Mouse (Mus musculus): ENCODE data around the gene Map3k9. TPM values are rescaled to one million over a fixed set of nuclear protein-coding genes. Genes with fewer than 3 reads are reported as not detected.

Gene Map3k9
- polyA plus RNA-seq, 1 experiment from 2014 or later = 2.4 TPM

DNA sequence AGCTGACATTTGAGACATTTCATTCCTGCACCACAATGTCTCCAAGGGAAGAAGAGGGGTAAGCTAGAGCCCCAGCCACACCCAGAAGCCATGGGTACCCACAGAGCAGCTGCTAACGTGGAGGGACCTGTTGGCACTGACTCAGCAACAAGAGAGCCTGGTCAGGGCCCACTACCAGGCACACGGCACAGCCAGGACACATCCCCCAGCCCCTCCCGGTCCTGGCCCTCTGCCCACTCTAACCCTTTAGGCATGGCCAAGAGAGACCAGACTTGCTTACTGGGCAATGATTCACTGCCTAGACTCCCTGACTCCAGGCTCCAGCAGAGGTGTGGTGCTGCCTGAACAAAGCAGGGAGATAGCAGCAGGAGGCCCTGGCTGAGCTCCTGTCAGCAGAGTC, 32.1 kb downstream of the Map3k9 start:
- 66% methylated on average over 3 of the region's 3 CpGs for WGBS
- Histone ChIP-seq H3K4me1 (replicated peaks; ENCODE audit: control insufficient read depth, insufficient read depth, low read length) (no peaks in the 10 kb centered on the region; the same call in 1 of the 2 replicates), H3K4me3 (ENCODE audit: low read depth, low read length) (no peak overlapping the region), H3K9me3 (ENCODE audit: control insufficient read depth, low read length) (no peaks in the 10 kb centered on the region), H3K36me3 (ENCODE audit: control insufficient read depth, insufficient read depth, low read length) (no peaks in the 10 kb centered on the region), H3K27me3 (replicated peaks; ENCODE audit: control insufficient read depth, insufficient read depth, low read length) (no peaks in the 10 kb centered on the region), H3K4me2 (ENCODE audit: low read length) (no peak overlapping the region), H3K9ac (ENCODE audit: low read length) (no peak overlapping the region), H3K27ac (ENCODE audit: low read depth) (no peak overlapping the region)
- ATAC-seq (replicated peaks; ENCODE audit: low FRiP score, low TSS enrichment, low read depth) (no peak), DNase-seq (ENCODE audit: low spot score) (no peak)

DNA sequence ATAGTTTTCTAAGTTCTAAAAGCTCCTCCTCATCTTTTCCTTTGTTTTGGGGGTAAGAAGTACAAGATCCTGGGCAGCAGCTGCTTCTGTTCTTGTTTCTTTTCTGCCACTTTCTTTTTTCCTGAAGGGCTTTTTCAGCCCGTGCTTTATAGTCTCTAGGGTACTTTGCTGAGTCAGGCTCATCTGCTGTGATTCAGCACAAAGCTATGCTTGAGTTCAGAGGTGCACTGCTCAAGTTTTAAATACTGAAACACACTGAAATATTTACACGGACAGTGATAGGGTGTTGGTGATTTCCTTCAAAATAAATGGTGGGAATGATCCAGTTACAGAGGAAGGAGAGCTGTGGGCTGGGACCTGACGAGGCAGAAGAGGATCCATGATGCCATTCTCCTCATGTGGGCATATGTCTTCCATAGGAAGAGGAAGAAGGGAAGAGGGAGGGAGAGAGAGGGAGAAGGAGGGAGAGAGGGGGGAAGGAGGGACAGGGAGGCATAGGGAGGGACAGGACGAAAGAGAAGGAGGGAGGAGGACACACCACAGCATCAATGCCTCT, 32.9 kb downstream of the Map3k9 start:
- DNase-seq (ENCODE audit: low spot score) (no peak), ATAC-seq (replicated peaks; ENCODE audit: low FRiP score, low TSS enrichment, low read depth) (no peak)
- no peaks in the 10 kb centered on the region; the same call in 1 of the 2 replicates for H3K4me1 ChIP-seq (replicated peaks; ENCODE audit: control insufficient read depth, insufficient read depth, low read length)
- H3K9ac ChIP-seq (ENCODE audit: low read length) = no peak overlapping the region
- H3K36me3 ChIP-seq (ENCODE audit: control insufficient read depth, insufficient read depth, low read length) = no peaks in the 10 kb centered on the region
- 46% methylated on average over 4 of the region's 4 CpGs for WGBS
- no peak overlapping the region for H3K27ac ChIP-seq (ENCODE audit: low read depth)
- no peaks in the 10 kb centered on the region for H3K27me3 ChIP-seq (replicated peaks; ENCODE audit: control insufficient read depth, insufficient read depth, low read length)
- H3K4me3 ChIP-seq (ENCODE audit: low read depth, low read length) = no peak overlapping the region
- no peak overlapping the region for H3K4me2 ChIP-seq (ENCODE audit: low read length)
- H3K9me3 ChIP-seq (ENCODE audit: control insufficient read depth, low read length) = no peaks in the 10 kb centered on the region

- H3K27ac ChIP-seq (ENCODE audit: low read depth) = no peak overlapping the region
- H3K9me3 ChIP-seq (ENCODE audit: control insufficient read depth, low read length) = no peaks in the 10 kb centered on the region
- H3K36me3 ChIP-seq (ENCODE audit: control insufficient read depth, insufficient read depth, low read length) = no peaks in the 10 kb centered on the region
- ATAC-seq (replicated peaks; ENCODE audit: low FRiP score, low TSS enrichment, low read depth) = no peak
- 71% methylated on average over 9 of the region's 9 CpGs for WGBS
- no peak for DNase-seq (ENCODE audit: low spot score)
- H3K9ac ChIP-seq (ENCODE audit: low read length) = no peak overlapping the region
- H3K4me1 ChIP-seq (replicated peaks; ENCODE audit: control insufficient read depth, insufficient read depth, low read length) = no peaks in the 10 kb centered on the region; the same call in 1 of the 2 replicates
- H3K4me2 ChIP-seq (ENCODE audit: low read length) = no peak overlapping the region
- no peaks in the 10 kb centered on the region for H3K27me3 ChIP-seq (replicated peaks; ENCODE audit: control insufficient read depth, insufficient read depth, low read length)
- H3K4me3 ChIP-seq (ENCODE audit: low read depth, low read length) = no peak overlapping the region
These were observed 34.5 kb downstream of the Map3k9 start for GRCm38 (mm10) chr12:81746400-81747024.

- no peaks in the 10 kb centered on the region for H3K27me3 ChIP-seq (replicated peaks; ENCODE audit: control insufficient read depth, insufficient read depth, low read length)
- H3K4me1 ChIP-seq (replicated peaks; ENCODE audit: control insufficient read depth, insufficient read depth, low read length) = no peaks in the 10 kb centered on the region
- no peaks in the 10 kb centered on the region for H3K36me3 ChIP-seq (ENCODE audit: control insufficient read depth, insufficient read depth, low read length)
- H3K9me3 ChIP-seq (ENCODE audit: control insufficient read depth, low read length) = no peaks in the 10 kb centered on the region
- no peak overlapping the region for H3K4me2 ChIP-seq (ENCODE audit: low read length)
- ATAC-seq (replicated peaks; ENCODE audit: low FRiP score, low TSS enrichment, low read depth) (no peak), DNase-seq (ENCODE audit: low spot score) (no peak)
- no peak overlapping the region for H3K27ac ChIP-seq (ENCODE audit: low read depth)
- 84% methylated on average over 11 of the region's 11 CpGs for WGBS
- no peak overlapping the region for H3K9ac ChIP-seq (ENCODE audit: low read length)
- H3K4me3 ChIP-seq (ENCODE audit: low read depth, low read length) = no peak overlapping the region
These were observed 45.5 kb downstream of the Map3k9 start for GRCm38 (mm10) chr12:81735246-81736070.

- ATAC-seq (replicated peaks; ENCODE audit: low FRiP score, low TSS enrichment, low read depth) (no peak), DNase-seq (ENCODE audit: low spot score) (no peak)
- H3K9me3 ChIP-seq (ENCODE audit: control insufficient read depth, low read length) = no peaks in the 10 kb centered on the region
- no peaks in the 10 kb centered on the region for H3K4me1 ChIP-seq (replicated peaks; ENCODE audit: control insufficient read depth, insufficient read depth, low read length)
- H3K4me2 ChIP-seq (ENCODE audit: low read length) = no peak overlapping the region
- no peak overlapping the region for H3K9ac ChIP-seq (ENCODE audit: low read length)
- no peak overlapping the region for H3K27ac ChIP-seq (ENCODE audit: low read depth)
- H3K4me3 ChIP-seq (ENCODE audit: low read depth, low read length) = no peak overlapping the region
- 0 out of 2 replicates have a peak, but pooled peaks cover 3% of the 10 kb centered on the region for H3K36me3 ChIP-seq (ENCODE audit: control insufficient read depth, insufficient read depth, low read length)
- no peaks in the 10 kb centered on the region for H3K27me3 ChIP-seq (replicated peaks; ENCODE audit: control insufficient read depth, insufficient read depth, low read length)
- WGBS = 83% methylated on average over 8 of the region's 8 CpGs
These were observed 54.6 kb downstream of the Map3k9 start for GRCm38 (mm10) chr12:81726246-81726822.

- Histone ChIP-seq H3K27ac (ENCODE audit: low read depth) (no peak overlapping the region), H3K4me1 (replicated peaks; ENCODE audit: control insufficient read depth, insufficient read depth, low read length) (no peaks in the 10 kb centered on the region), H3K9ac (ENCODE audit: low read length) (no peak overlapping the region), H3K36me3 (ENCODE audit: control insufficient read depth, insufficient read depth, low read length) (0 out of 2 replicates have a peak, but pooled peaks cover 3% of the 10 kb centered on the region), H3K4me3 (ENCODE audit: low read depth, low read length) (no peak overlapping the region), H3K9me3 (ENCODE audit: control insufficient read depth, low read length) (no peaks in the 10 kb centered on the region), H3K27me3 (replicated peaks; ENCODE audit: control insufficient read depth, insufficient read depth, low read length) (no peaks in the 10 kb centered on the region), H3K4me2 (ENCODE audit: low read length) (no peak overlapping the region)
- no peak for DNase-seq (ENCODE audit: low spot score)
- ATAC-seq (replicated peaks; ENCODE audit: low FRiP score, low TSS enrichment, low read depth) = no peak
- 96% methylated on average over 6 of the region's 6 CpGs for WGBS
These were observed 56.2 kb downstream of the Map3k9 start for GRCm38 (mm10) chr12:81724776-81725175.

GRCm38 (mm10) chr12:81723375-81723774, 57.6 kb downstream of the Map3k9 start:
- WGBS = 95% methylated on average over 7 of the region's 7 CpGs
- H3K9me3 ChIP-seq (ENCODE audit: control insufficient read depth, low read length) = no peaks in the 10 kb centered on the region
- DNase-seq (ENCODE audit: low spot score) (no peak), ATAC-seq (replicated peaks; ENCODE audit: low FRiP score, low TSS enrichment, low read depth) (no peak)
- H3K4me1 ChIP-seq (replicated peaks; ENCODE audit: control insufficient read depth, insufficient read depth, low read length) = no peaks in the 10 kb centered on the region
- H3K4me2 ChIP-seq (ENCODE audit: low read length) = no peak overlapping the region
- H3K9ac ChIP-seq (ENCODE audit: low read length) = no peak overlapping the region
- H3K4me3 ChIP-seq (ENCODE audit: low read depth, low read length) = no peak overlapping the region
- H3K27me3 ChIP-seq (replicated peaks; ENCODE audit: control insufficient read depth, insufficient read depth, low read length) = no peaks in the 10 kb centered on the region
- no peak overlapping the region for H3K27ac ChIP-seq (ENCODE audit: low read depth)
- 0 out of 2 replicates have a peak, but pooled peaks cover 2% of the 10 kb centered on the region for H3K36me3 ChIP-seq (ENCODE audit: control insufficient read depth, insufficient read depth, low read length)

DNA sequence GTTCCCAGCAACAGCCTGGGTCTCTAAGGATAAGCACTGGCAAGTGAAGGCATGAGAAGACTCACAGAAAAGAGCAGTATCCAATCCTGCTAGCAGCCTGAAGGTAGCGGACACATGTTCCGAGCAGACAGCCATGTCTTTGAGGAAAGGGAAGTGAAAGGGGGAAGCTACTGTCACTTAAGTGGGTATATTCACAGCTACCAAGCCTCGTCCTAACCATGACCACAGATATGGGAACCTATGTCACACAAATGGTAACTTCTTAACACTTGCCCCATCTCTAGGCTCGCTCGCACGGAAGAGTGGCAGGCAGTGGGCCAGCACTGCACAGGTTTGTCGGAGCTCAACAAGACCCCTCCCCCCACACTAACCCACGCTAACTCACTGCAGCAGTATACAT, 61.3 kb downstream of the Map3k9 start:
- H3K4me3 ChIP-seq (ENCODE audit: low read depth, low read length) = no peak overlapping the region
- no peak overlapping the region for H3K9ac ChIP-seq (ENCODE audit: low read length)
- H3K27ac ChIP-seq (ENCODE audit: low read depth) = no peak overlapping the region
- H3K4me1 ChIP-seq (replicated peaks; ENCODE audit: control insufficient read depth, insufficient read depth, low read length) = no peaks in the 10 kb centered on the region
- DNase-seq (ENCODE audit: low spot score) = no peak
- 87% methylated on average over 8 of the region's 8 CpGs for WGBS
- no peak for ATAC-seq (replicated peaks; ENCODE audit: low FRiP score, low TSS enrichment, low read depth)
- no peaks in the 10 kb centered on the region for H3K36me3 ChIP-seq (ENCODE audit: control insufficient read depth, insufficient read depth, low read length)
- no peaks in the 10 kb centered on the region for H3K27me3 ChIP-seq (replicated peaks; ENCODE audit: control insufficient read depth, insufficient read depth, low read length)
- no peak overlapping the region for H3K4me2 ChIP-seq (ENCODE audit: low read length)
- no peaks in the 10 kb centered on the region for H3K9me3 ChIP-seq (ENCODE audit: control insufficient read depth, low read length)
